Mouse (Mus musculus) lung, postnatal 0 days (tissue): ENCODE measurements around the gene Gm14685.
"Not testable (repeated sequence)": the region's sequence is repeated elsewhere in the genome, so short reads cannot be mapped to it uniquely, and the experiment has no call there.

Experiments
- CTCF ChIP-seq: IDR thresholded peaks from 2 replicates; pipeline ENCODE4 v1.5.1; 2016; ENCODE audit warnings: antibody characterized with exemption, mild to moderate bottlenecking
- EP300 ChIP-seq: IDR thresholded peaks from 2 replicates; pipeline ENCODE4 v1.6.1; 2016; ENCODE audit warnings: antibody characterized with exemption, mild to moderate bottlenecking, control low read depth

DNA sequence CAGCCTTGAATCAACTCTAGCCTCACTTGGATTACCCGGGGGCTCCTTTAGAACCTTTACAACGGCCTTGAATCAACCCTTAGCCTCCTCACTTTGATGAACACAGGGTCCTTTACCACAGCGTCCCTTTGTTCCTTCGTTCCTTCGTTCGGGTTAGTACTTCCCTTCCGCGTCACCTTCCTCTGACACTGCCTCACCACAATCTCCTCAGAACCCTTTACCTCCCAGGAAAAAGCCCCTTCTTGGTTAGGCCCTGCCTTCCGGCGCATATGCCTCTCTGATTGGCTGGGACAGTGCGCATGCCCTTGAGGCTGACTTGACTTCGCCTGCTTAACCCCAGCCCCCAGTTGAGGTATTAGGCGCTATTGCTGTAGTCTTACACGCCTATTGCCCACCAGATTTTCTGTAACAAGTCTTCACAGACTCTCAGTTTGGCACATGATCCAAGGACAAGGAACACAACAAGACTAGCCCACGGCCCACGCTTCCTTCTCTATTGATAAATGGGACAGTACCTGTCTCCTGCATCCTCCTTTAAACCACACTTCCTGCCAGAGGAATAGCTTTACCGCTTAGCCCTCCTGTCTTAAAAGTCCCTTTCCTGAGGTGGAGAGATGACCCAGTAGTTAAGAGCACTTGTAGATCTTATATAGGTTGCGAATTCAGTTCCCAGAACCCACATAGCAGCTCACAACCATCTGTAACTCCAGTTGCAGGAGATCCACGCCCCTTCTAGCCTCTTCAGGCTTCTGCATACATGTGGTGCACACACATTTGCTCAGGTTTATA, 34.4 kb upstream of the Gm14685 start, which contains the start of gene Xlr4a:
- not testable (repeated sequence) for TF ChIP-seq EP300, CTCF
